9 mouse cellular contexts compared by ENCODE assay signal in genomic region chr4:139643972-139644371, GRCm38 (mm10). TPM values are rescaled to one million over a fixed set of nuclear protein-coding genes. Genes with fewer than 3 reads are reported as not detected.
A peak's percentile ranks its signal among the peaks of the same experiment; 100 is the strongest.
DNase-seq lines count a peak whose midpoint lies in the region; ATAC-seq and TF ChIP-seq lines count a peak whose summit lies in the region.
"Had no signal": no experiment of that assay in that cellular context is flagged by ENCODE, and none has a peak within 500 bp of the region (broad histone marks: within the 10 kb centered on the region; RNA-seq: fewer than 3 reads in every experiment).

No protein-coding gene starts in this region.

- peaks cover 5% of the 10 kb centered on the region; the same call in 1 of the 2 replicates for H3K4me1 ChIP-seq in kidney, adult 2 months (ENCODE audit: control insufficient read depth, insufficient read depth, low read length)
- peaks cover 36% of the 10 kb centered on the region for H3K4me1 ChIP-seq in kidney, embryonic 14.5 days (ENCODE audit: control insufficient read depth, insufficient read depth, low read length)
- 0 out of 2 replicates have a peak, but pooled peaks cover 3% of the 10 kb centered on the region for H3K4me1 ChIP-seq in intestine, postnatal 0 days (replicated peaks; ENCODE audit: control insufficient read depth, insufficient read depth, low read length)
- H3K4me1 ChIP-seq in liver, embryonic 11.5 days (replicated peaks; ENCODE audit: control insufficient read depth, insufficient read depth, low read length) = peaks cover 14% of the 10 kb centered on the region; the same call in 1 of the 2 replicates
- H3K4me1 ChIP-seq in neural tube, embryonic 13.5 days (replicated peaks) = peaks cover 37% of the 10 kb centered on the region

- H3K4me2 ChIP-seq in kidney, embryonic 14.5 days (replicated peaks; ENCODE audit: low read depth, low read length) = no peak overlapping the region
- no peak overlapping the region for H3K4me2 ChIP-seq in intestine, postnatal 0 days (replicated peaks; ENCODE audit: low read depth)
- no peak overlapping the region for H3K4me2 ChIP-seq in liver, embryonic 11.5 days
- H3K4me2 ChIP-seq in neural tube, embryonic 13.5 days = no peak overlapping the region
- H3K4me2 ChIP-seq: neural tube, embryonic 12.5 days had no signal

- no peak for TF ChIP-seq POLR2A in kidney, adult 2 months (IDR thresholded peaks at IDR 0.05; ENCODE audit: low read depth, low read length)

- no peak overlapping the region for H3K27ac ChIP-seq in kidney, adult 2 months (ENCODE audit: insufficient read depth, low read depth, low read length)
- no peak overlapping the region for H3K27ac ChIP-seq in kidney, embryonic 14.5 days (ENCODE audit: low read depth, low read length)
- no peak overlapping the region for H3K27ac ChIP-seq in intestine, postnatal 0 days (ENCODE audit: low read depth, low read length)
- no peak overlapping the region for H3K27ac ChIP-seq in liver, embryonic 11.5 days (ENCODE audit: low read depth, low read length)
- no peak overlapping the region for H3K27ac ChIP-seq in neural tube, embryonic 13.5 days (replicated peaks)
- H3K27ac ChIP-seq: neural tube, embryonic 12.5 days had no signal

- no peak for ATAC-seq in kidney, embryonic 14.5 days (ENCODE audit: low FRiP score, low TSS enrichment)
- ATAC-seq in intestine, postnatal 0 days = peak; percentile 32; the same call in 1 of the 2 replicates
- no peak; the same call in 1 of the 2 replicates for ATAC-seq in liver, embryonic 11.5 days (replicated peaks; ENCODE audit: low FRiP score)
- ATAC-seq in neural tube, embryonic 13.5 days (ENCODE audit: low read depth) = peak; percentile 9; the same call in 1 of the 2 replicates

- H3K27me3 ChIP-seq in kidney, adult 2 months (replicated peaks; ENCODE audit: control insufficient read depth, insufficient read depth, low read length) = no peaks in the 10 kb centered on the region
- H3K27me3 ChIP-seq in kidney, embryonic 14.5 days (ENCODE audit: control insufficient read depth, insufficient read depth, low read length) = peaks cover 21% of the 10 kb centered on the region
- H3K27me3 ChIP-seq in intestine, postnatal 0 days (replicated peaks; ENCODE audit: control insufficient read depth, insufficient read depth, low read length) = peaks cover 39% of the 10 kb centered on the region
- peaks cover 23% of the 10 kb centered on the region for H3K27me3 ChIP-seq in liver, embryonic 11.5 days (replicated peaks; ENCODE audit: control insufficient read depth, insufficient read depth, low read length)
- peaks cover 30% of the 10 kb centered on the region for H3K27me3 ChIP-seq in neural tube, embryonic 13.5 days

- H3K36me3 ChIP-seq in kidney, adult 2 months (ENCODE audit: control insufficient read depth, insufficient read depth, low read length) = peaks cover 12% of the 10 kb centered on the region
- H3K36me3 ChIP-seq in kidney, embryonic 14.5 days (ENCODE audit: control insufficient read depth, insufficient read depth, low read length) = peaks cover 20% of the 10 kb centered on the region; the same call in 1 of the 2 replicates
- no peaks in the 10 kb centered on the region; the same call in 1 of the 2 replicates for H3K36me3 ChIP-seq in intestine, postnatal 0 days (ENCODE audit: control insufficient read depth, insufficient read depth)
- peaks cover 11% of the 10 kb centered on the region; the same call in 1 of the 2 replicates for H3K36me3 ChIP-seq in liver, embryonic 11.5 days (ENCODE audit: control insufficient read depth, insufficient read depth, low read length)
- H3K36me3 ChIP-seq in neural tube, embryonic 13.5 days = peaks cover 33% of the 10 kb centered on the region

- H3K9ac ChIP-seq in kidney, embryonic 14.5 days (ENCODE audit: low read depth, low read length) = no peak overlapping the region
- H3K9ac ChIP-seq in intestine, postnatal 0 days (ENCODE audit: low read depth, low read length) = no peak overlapping the region
- no peak overlapping the region for H3K9ac ChIP-seq in liver, embryonic 11.5 days (ENCODE audit: low read depth, low read length)
- H3K9ac ChIP-seq in neural tube, embryonic 13.5 days = no peak overlapping the region
- H3K9ac ChIP-seq: neural tube, embryonic 12.5 days had no signal

- DNase-seq in kidney, adult 2 months = peak; percentile 67
- DNase-seq in cerebellum, postnatal 14 days = peak; percentile 91 to 94
- DNase-seq in frontal cortex, postnatal 36 days (ENCODE audit: low spot score in 2 of 2) = peak; percentile 81 to 82
- peak; percentile 73 for DNase-seq in liver, embryonic 11.5 days (ENCODE audit: low spot score)
- peak; percentile 89 for DNase-seq in testis, postnatal 10 days (ENCODE audit: low spot score)

- TF ChIP-seq CTCF in kidney, adult 2 months (conservative IDR thresholded peaks at IDR 0.05; ENCODE audit: insufficient read depth, insufficient read length, low read depth, low read length) = peak; percentile 90
- TF ChIP-seq CTCF in intestine, postnatal 0 days (IDR thresholded peaks at IDR 0.05; ENCODE audit: low read depth) = peak; percentile 93

- H3K9me3 ChIP-seq in kidney, embryonic 14.5 days (ENCODE audit: control insufficient read depth, low read length) = peaks cover 5% of the 10 kb centered on the region; the same call in 1 of the 2 replicates
- H3K9me3 ChIP-seq in intestine, postnatal 0 days (ENCODE audit: control insufficient read depth) = no peaks in the 10 kb centered on the region
- no peaks in the 10 kb centered on the region for H3K9me3 ChIP-seq in liver, embryonic 11.5 days (ENCODE audit: control insufficient read depth, low read length)
- no peaks in the 10 kb centered on the region for H3K9me3 ChIP-seq in neural tube, embryonic 13.5 days
- H3K9me3 ChIP-seq: neural tube, embryonic 12.5 days had no signal

- no peak overlapping the region for H3K4me3 ChIP-seq in kidney, adult 2 months (ENCODE audit: insufficient read depth, low read depth, low read length)
- no peak overlapping the region for H3K4me3 ChIP-seq in kidney, embryonic 14.5 days (ENCODE audit: low read length)
- no peak overlapping the region for H3K4me3 ChIP-seq in intestine, postnatal 0 days (ENCODE audit: low read depth, low read length)
- no peak overlapping the region for H3K4me3 ChIP-seq in liver, embryonic 11.5 days (ENCODE audit: low read depth, low read length)
- H3K4me3 ChIP-seq in neural tube, embryonic 13.5 days = no peak overlapping the region
- H3K4me3 ChIP-seq: neural tube, embryonic 12.5 days had no signal

- 21% methylated on average over 9 of the region's 9 CpGs for WGBS in kidney, adult 2 months
- WGBS in kidney, embryonic 14.5 days = 18% methylated on average over 9 of the region's 9 CpGs
- WGBS in intestine, postnatal 0 days = 15% methylated on average over 9 of the region's 9 CpGs
- WGBS in liver, embryonic 11.5 days = 16% methylated on average over 9 of the region's 9 CpGs
- WGBS in neural tube, embryonic 13.5 days = 14% methylated on average over 9 of the region's 9 CpGs

RNA-seq across cellular contexts. Expression of gene Tas1r2, which starts 9.4 kb away (rescaled TPM):
- polyA plus RNA-seq in kidney, adult 2 months (2012; rRNA removed) = 0.08 and 0.14 TPM in 2 replicates
- polyA plus RNA-seq in kidney, embryonic 14.5 days (2014; fragmentation: Nextera tagmentation; extraction: Ambion mirVana) = not detected in 2 replicates
- not detected in 2 replicates for polyA plus RNA-seq in intestine, postnatal 0 days (2015; fragmentation: Nextera tagmentation; extraction: Ambion mirVana)
- not detected in 2 replicates for polyA plus RNA-seq in liver, embryonic 11.5 days (2014; fragmentation: Nextera tagmentation; extraction: Ambion mirVana)
- polyA plus RNA-seq in neural tube, embryonic 13.5 days (2015; fragmentation: Nextera tagmentation; extraction: Ambion mirVana) = not detected in 2 replicates
- polyA plus RNA-seq: neural tube, embryonic 12.5 days had no signal

RNA-seq across cellular contexts. Expression of gene Aldh4a1, which starts 21.3 kb away (rescaled TPM):
- polyA plus RNA-seq in kidney, adult 2 months (2012; rRNA removed) = 517 and 605 TPM in 2 replicates
- polyA plus RNA-seq in kidney, embryonic 14.5 days (2014; fragmentation: Nextera tagmentation; extraction: Ambion mirVana) = 31.3 and 37.3 TPM in 2 replicates
- polyA plus RNA-seq in intestine, postnatal 0 days (2015; fragmentation: Nextera tagmentation; extraction: Ambion mirVana) = 3.5 and 3.9 TPM in 2 replicates
- 45.2 and 52.0 TPM in 2 replicates for polyA plus RNA-seq in liver, embryonic 11.5 days (2014; fragmentation: Nextera tagmentation; extraction: Ambion mirVana)
- polyA plus RNA-seq in neural tube, embryonic 13.5 days (2015; fragmentation: Nextera tagmentation; extraction: Ambion mirVana) = 23.6 and 24.5 TPM in 2 replicates

RNA-seq across cellular contexts. Expression of gene Gm21969, which starts 41.0 kb away (rescaled TPM):
- 0.02 and 0.08 TPM in 2 replicates for polyA plus RNA-seq in kidney, adult 2 months (2012; rRNA removed)
- not detected in 2 replicates for polyA plus RNA-seq in kidney, embryonic 14.5 days (2014; fragmentation: Nextera tagmentation; extraction: Ambion mirVana)
- not detected in 2 replicates for polyA plus RNA-seq in intestine, postnatal 0 days (2015; fragmentation: Nextera tagmentation; extraction: Ambion mirVana)
- polyA plus RNA-seq in liver, embryonic 11.5 days (2014; fragmentation: Nextera tagmentation; extraction: Ambion mirVana) = not detected in 2 replicates
- not detected in 2 replicates for polyA plus RNA-seq in neural tube, embryonic 13.5 days (2015; fragmentation: Nextera tagmentation; extraction: Ambion mirVana)
- polyA plus RNA-seq: neural tube, embryonic 12.5 days had no signal

Comparison
In these comparisons a context has a peak if more than half of its experiments do, and no peak if none do; other contexts are left out.
1. ATAC-seq: peak in intestine, postnatal 0 days (single experiment) and neural tube, embryonic 13.5 days (single experiment); none in kidney, embryonic 14.5 days (single experiment) and liver, embryonic 11.5 days (single experiment).
2. Peak in every context shown above with its lines, with median percentiles within 50 percentile points of each other: DNase-seq.